Mouse (Mus musculus): Measurements from ENCODE around the gene Mfsd6l. TPM values are rescaled to one million over a fixed set of nuclear protein-coding genes. Genes with fewer than 3 reads are reported as not detected.

Mfsd6l gene
- polyA plus RNA-seq, 2 experiments = 0.26 to 0.31 TPM

- H3K4me1 ChIP-seq (ENCODE audit: control insufficient read depth, insufficient read depth, low read length) = no peaks in the 10 kb centered on the region
- TF ChIP-seq POLR2A (IDR thresholded peaks at IDR 0.05; ENCODE audit: borderline replicate concordance, extremely low read depth, insufficient read depth, insufficient read length) = no peak
- no peak overlapping the region for H3K4me3 ChIP-seq (replicated peaks; ENCODE audit: low read length)
- H3K27ac ChIP-seq (replicated peaks; ENCODE audit: low read depth, low read length) = no peak overlapping the region
- ATAC-seq (ENCODE audit: low FRiP score, low read depth) = no peak
- peak; percentile 35 for DNase-seq (ENCODE audit: low spot score)
- no peaks in the 10 kb centered on the region for H3K36me3 ChIP-seq (ENCODE audit: control insufficient read depth, insufficient read depth, low read length)
- WGBS = 21% methylated on average over 4 of the region's 4 CpGs
- no peaks in the 10 kb centered on the region for H3K9me3 ChIP-seq (ENCODE audit: control insufficient read depth, low read length)
- no peak overlapping the region for H3K9ac ChIP-seq (ENCODE audit: low read depth, low read length, severe bottlenecking)
- no peaks in the 10 kb centered on the region for H3K27me3 ChIP-seq (ENCODE audit: control insufficient read depth, insufficient read depth, low read length)
- no peak overlapping the region for H3K4me2 ChIP-seq (replicated peaks; ENCODE audit: low read depth, low read length, severe bottlenecking)
Observed at GRCm38 (mm10) chr11:68536465-68536864, 19.5 kb upstream of the Mfsd6l start.

- H3K27ac ChIP-seq (replicated peaks; ENCODE audit: low read depth, low read length) = no peak overlapping the region
- H3K27me3 ChIP-seq (ENCODE audit: control insufficient read depth, insufficient read depth, low read length) = no peaks in the 10 kb centered on the region
- 55% methylated on average over 5 of the region's 5 CpGs for WGBS
- TF ChIP-seq POLR2A (IDR thresholded peaks at IDR 0.05; ENCODE audit: borderline replicate concordance, extremely low read depth, insufficient read depth, insufficient read length) = no peak
- no peaks in the 10 kb centered on the region for H3K4me1 ChIP-seq (ENCODE audit: control insufficient read depth, insufficient read depth, low read length)
- no peak for DNase-seq (ENCODE audit: low spot score)
- H3K9me3 ChIP-seq (ENCODE audit: control insufficient read depth, low read length) = no peaks in the 10 kb centered on the region
- no peak overlapping the region for H3K4me3 ChIP-seq (replicated peaks; ENCODE audit: low read length)
- no peak for ATAC-seq (ENCODE audit: low FRiP score, low read depth)
- H3K36me3 ChIP-seq (ENCODE audit: control insufficient read depth, insufficient read depth, low read length) = no peaks in the 10 kb centered on the region
- H3K9ac ChIP-seq (ENCODE audit: low read depth, low read length, severe bottlenecking) = no peak overlapping the region
- H3K4me2 ChIP-seq (replicated peaks; ENCODE audit: low read depth, low read length, severe bottlenecking) = no peak overlapping the region
Observed at GRCm38 (mm10) chr11:68539621-68540020, 16.4 kb upstream of the Mfsd6l start.

GRCm38 (mm10) chr11:68544554-68544953, 11.4 kb upstream of the Mfsd6l start:
- Histone ChIP-seq H3K27ac (replicated peaks; ENCODE audit: low read depth, low read length) (no peak overlapping the region), H3K36me3 (ENCODE audit: control insufficient read depth, insufficient read depth, low read length) (no peaks in the 10 kb centered on the region), H3K4me3 (replicated peaks; ENCODE audit: low read length) (no peak overlapping the region), H3K9ac (ENCODE audit: low read depth, low read length, severe bottlenecking) (no peak overlapping the region), H3K4me2 (replicated peaks; ENCODE audit: low read depth, low read length, severe bottlenecking) (no peak overlapping the region), H3K9me3 (ENCODE audit: control insufficient read depth, low read length) (no peaks in the 10 kb centered on the region), H3K4me1 (ENCODE audit: control insufficient read depth, insufficient read depth, low read length) (no peaks in the 10 kb centered on the region), H3K27me3 (ENCODE audit: control insufficient read depth, insufficient read depth, low read length) (no peaks in the 10 kb centered on the region)
- ATAC-seq (ENCODE audit: low FRiP score, low read depth) (no peak), DNase-seq (ENCODE audit: low spot score) (no peak)
- no peak for TF ChIP-seq POLR2A (IDR thresholded peaks at IDR 0.05; ENCODE audit: borderline replicate concordance, extremely low read depth, insufficient read depth, insufficient read length)
- WGBS = 8% methylated on average over 8 of the region's 8 CpGs

GRCm38 (mm10) chr11:68545172-68545571, 10.8 kb upstream of the Mfsd6l start:
- ATAC-seq (ENCODE audit: low FRiP score, low read depth) = no peak
- TF ChIP-seq POLR2A (IDR thresholded peaks at IDR 0.05; ENCODE audit: borderline replicate concordance, extremely low read depth, insufficient read depth, insufficient read length) = no peak
- no peaks in the 10 kb centered on the region for H3K4me1 ChIP-seq (ENCODE audit: control insufficient read depth, insufficient read depth, low read length)
- no peak for DNase-seq (ENCODE audit: low spot score)
- no peak overlapping the region for H3K4me3 ChIP-seq (replicated peaks; ENCODE audit: low read length)
- H3K36me3 ChIP-seq (ENCODE audit: control insufficient read depth, insufficient read depth, low read length) = no peaks in the 10 kb centered on the region
- no peak overlapping the region for H3K4me2 ChIP-seq (replicated peaks; ENCODE audit: low read depth, low read length, severe bottlenecking)
- H3K9me3 ChIP-seq (ENCODE audit: control insufficient read depth, low read length) = no peaks in the 10 kb centered on the region
- H3K27me3 ChIP-seq (ENCODE audit: control insufficient read depth, insufficient read depth, low read length) = no peaks in the 10 kb centered on the region
- H3K27ac ChIP-seq (replicated peaks; ENCODE audit: low read depth, low read length) = no peak overlapping the region
- 64% methylated on average over 7 of the region's 7 CpGs for WGBS
- H3K9ac ChIP-seq (ENCODE audit: low read depth, low read length, severe bottlenecking) = no peak overlapping the region

GRCm38 (mm10) chr11:68545682-68546222, 10.2 kb upstream of the Mfsd6l start:
- 68% methylated on average over 8 of the region's 8 CpGs for WGBS
- Histone ChIP-seq H3K36me3 (ENCODE audit: control insufficient read depth, insufficient read depth, low read length) (no peaks in the 10 kb centered on the region), H3K9ac (ENCODE audit: low read depth, low read length, severe bottlenecking) (no peak overlapping the region), H3K9me3 (ENCODE audit: control insufficient read depth, low read length) (no peaks in the 10 kb centered on the region), H3K27ac (replicated peaks; ENCODE audit: low read depth, low read length) (no peak overlapping the region), H3K4me2 (replicated peaks; ENCODE audit: low read depth, low read length, severe bottlenecking) (no peak overlapping the region), H3K27me3 (ENCODE audit: control insufficient read depth, insufficient read depth, low read length) (no peaks in the 10 kb centered on the region), H3K4me3 (replicated peaks; ENCODE audit: low read length) (no peak overlapping the region), H3K4me1 (ENCODE audit: control insufficient read depth, insufficient read depth, low read length) (no peaks in the 10 kb centered on the region)
- no peak for TF ChIP-seq POLR2A (IDR thresholded peaks at IDR 0.05; ENCODE audit: borderline replicate concordance, extremely low read depth, insufficient read depth, insufficient read length)
- DNase-seq (ENCODE audit: low spot score) = no peak
- no peak for ATAC-seq (ENCODE audit: low FRiP score, low read depth)

GRCm38 (mm10) chr11:68547484-68547883, 8.5 kb upstream of the Mfsd6l start:
- no peaks in the 10 kb centered on the region for H3K27me3 ChIP-seq (ENCODE audit: control insufficient read depth, insufficient read depth, low read length)
- no peak overlapping the region for H3K4me2 ChIP-seq (replicated peaks; ENCODE audit: low read depth, low read length, severe bottlenecking)
- WGBS = 36% methylated on average over 2 of the region's 2 CpGs
- no peak overlapping the region for H3K27ac ChIP-seq (replicated peaks; ENCODE audit: low read depth, low read length)
- TF ChIP-seq POLR2A (IDR thresholded peaks at IDR 0.05; ENCODE audit: borderline replicate concordance, extremely low read depth, insufficient read depth, insufficient read length) = no peak
- H3K9ac ChIP-seq (ENCODE audit: low read depth, low read length, severe bottlenecking) = no peak overlapping the region
- ATAC-seq (ENCODE audit: low FRiP score, low read depth) = no peak
- no peak for DNase-seq (ENCODE audit: low spot score)
- no peaks in the 10 kb centered on the region for H3K36me3 ChIP-seq (ENCODE audit: control insufficient read depth, insufficient read depth, low read length)
- no peak overlapping the region for H3K4me3 ChIP-seq (replicated peaks; ENCODE audit: low read length)
- H3K4me1 ChIP-seq (ENCODE audit: control insufficient read depth, insufficient read depth, low read length) = no peaks in the 10 kb centered on the region
- H3K9me3 ChIP-seq (ENCODE audit: control insufficient read depth, low read length) = no peaks in the 10 kb centered on the region
